Mouse (Mus musculus) heart, postnatal 25 days (tissue): ENCODE data around the gene Tyro3. TPM values are rescaled to one million over a fixed set of nuclear protein-coding genes. Genes with fewer than 3 reads are reported as not detected.

Experiments
- DNase-seq: peaks from one replicate; pipeline ENCODE4 v3.0.0; 2022; ENCODE audit warnings: low spot score
- intact Hi-C: fragments of 180-260 bp; cut with DNase I; formaldehyde crosslinking; loops from one replicate; pipeline ENCODE4 v1.15.1; 2025
- total RNA-seq, 2 experiments: library from RNA; stranded (reverse); gene quantifications; 2 replicates each; pipeline ENCODE4 v1.2.3; 2021

The Tyro3 gene
- total RNA-seq, 2 experiments from 2014 or later, result 1.2 to 1.3 TPM

GRCm38 (mm10) chr2:119802767-119803617, 5.5 kb downstream of the Tyro3 start:
- intact Hi-C loops, result no loop called here
- no peak for DNase-seq

GRCm38 (mm10) chr2:119803618-119804274, 6.2 kb downstream of the Tyro3 start:
- no peak for DNase-seq
- intact Hi-C loops, result no loop called here

- intact Hi-C loops, result no loop called here
These were observed 6.7 kb downstream of the Tyro3 start for GRCm38 (mm10) chr2:119804275-119804628.

GRCm38 (mm10) chr2:119804776-119805175, 7.2 kb downstream of the Tyro3 start:
- no peak for DNase-seq
- intact Hi-C loops, result no loop called here

More at GRCm38 (mm10) chr2:119804275-119804628, 6.7 kb downstream of the Tyro3 start:
- DNase-seq, result no peak

- intact Hi-C loops, result no loop called here
- DNase-seq, result no peak
These were observed 8.0 kb downstream of the Tyro3 start for GRCm38 (mm10) chr2:119805536-119805935.

- no peak for DNase-seq
- intact Hi-C loops, result no loop called here
These were observed 10.9 kb downstream of the Tyro3 start for GRCm38 (mm10) chr2:119808438-119808837.

GRCm38 (mm10) chr2:119808881-119809280, 11.3 kb downstream of the Tyro3 start:
- intact Hi-C loops, result no loop called here
- no peak for DNase-seq

- intact Hi-C loops, result no loop called here
- DNase-seq, result no peak
These were observed 13.4 kb downstream of the Tyro3 start for GRCm38 (mm10) chr2:119810890-119811289.

- intact Hi-C loops, result no loop called here
- DNase-seq, result no peak
These were observed 14.1 kb downstream of the Tyro3 start for GRCm38 (mm10) chr2:119811490-119812146.

- intact Hi-C loops, result no loop called here
- peak; percentile 40 for DNase-seq
These were observed 16.9 kb downstream of the Tyro3 start for GRCm38 (mm10) chr2:119814376-119814933.

GRCm38 (mm10) chr2:119816611-119817010, 19.1 kb downstream of the Tyro3 start:
- intact Hi-C loops, result no loop called here
- DNase-seq, result no peak

- intact Hi-C loops, result no loop called here
- no peak for DNase-seq
These were observed 19.5 kb downstream of the Tyro3 start for GRCm38 (mm10) chr2:119817047-119817446.

- no peak for DNase-seq
- intact Hi-C loops, result no loop called here
These were observed 21.2 kb downstream of the Tyro3 start for GRCm38 (mm10) chr2:119818668-119819272.

GRCm38 (mm10) chr2:119821136-119821535, 23.6 kb downstream of the Tyro3 start:
- intact Hi-C loops, result no loop called here
- DNase-seq, result no peak

- intact Hi-C loops, result no loop called here
- no peak for DNase-seq
These were observed 33.0 kb downstream of the Tyro3 start for GRCm38 (mm10) chr2:119830579-119830978.

GRCm38 (mm10) chr2:119834231-119834630, 36.7 kb downstream of the Tyro3 start:
- DNase-seq, result no peak
- intact Hi-C loops, result no loop called here

- DNase-seq, result no peak
- intact Hi-C loops, result no loop called here
These were observed 40.1 kb downstream of the Tyro3 start for GRCm38 (mm10) chr2:119837616-119838015.

- DNase-seq, result no peak
- intact Hi-C loops, result no loop called here
These were observed 41.0 kb downstream of the Tyro3 start for GRCm38 (mm10) chr2:119838363-119839156.

GRCm38 (mm10) chr2:119840008-119840407, 42.5 kb downstream of the Tyro3 start:
- DNase-seq, result no peak
- intact Hi-C loops, result no loop called here
